Mouse (Mus musculus) forebrain, embryonic 16.5 days (tissue): ENCODE measurements around the gene Adgrl3. TPM values are rescaled to one million over a fixed set of nuclear protein-coding genes. Genes with fewer than 3 reads are reported as not detected.

ENCODE experiments used
- ATAC-seq: fragments of 200-750 bp; cut with Nextera tagmentation; 2 replicates; pipeline ENCODE4 v1.8.0; 2017; ENCODE audit warnings: mild to moderate bottlenecking, moderate library complexity
- H3K27ac ChIP-seq: fragments of 300-500 bp; sonication (generic); 2 replicates; pipeline ENCODE4 v1.5.1; 2014; ENCODE audit warnings: low read length, control low read depth
- H3K27me3 ChIP-seq: fragments of 300-500 bp; sonication (generic); replicated peaks from 2 replicates; pipeline ENCODE4 v1.6.1; 2014; ENCODE audit warnings: low read length; ENCODE audit not compliant: control insufficient read depth, insufficient read depth
- H3K36me3 ChIP-seq: fragments of 300-500 bp; sonication (generic); 2 replicates; pipeline ENCODE4 v1.6.1; 2014; ENCODE audit not compliant: control insufficient read depth, insufficient read depth
- H3K4me1 ChIP-seq: fragments of 300-500 bp; sonication (generic); replicated peaks from 2 replicates; pipeline ENCODE4 v1.6.1; 2014; ENCODE audit warnings: low read length; ENCODE audit not compliant: control insufficient read depth, insufficient read depth
- H3K4me2 ChIP-seq: fragments of 300-500 bp; sonication (generic); 2 replicates; pipeline ENCODE4 v1.6.1; 2014; ENCODE audit warnings: mild to moderate bottlenecking, low read length, control low read depth
- H3K4me3 ChIP-seq: fragments of 300-500 bp; sonication (generic); replicated peaks from 2 replicates; pipeline ENCODE4 v1.5.1; 2014; ENCODE audit warnings: mild to moderate bottlenecking, low read length, control low read depth
- H3K9ac ChIP-seq: fragments of 300-500 bp; sonication (generic); replicated peaks from 2 replicates; pipeline ENCODE4 v1.6.1; 2014; ENCODE audit warnings: low read depth, low read length, control low read depth
- H3K9me3 ChIP-seq: fragments of 300-500 bp; sonication (generic); 2 replicates; pipeline ENCODE4 v1.6.1; 2016; ENCODE audit warnings: low read length; ENCODE audit not compliant: control insufficient read depth
- WGBS: fragments of 180-500 bp; shearing (Covaris S2); extraction: QIAGEN DNeasy Blood & Tissue Kit; methylation state at CpG from one replicate; pipeline ENCODE4 v1.1.7; 2014; 5-methylcytosine and 5-hydroxymethylcytosine counted together
- polyA plus RNA-seq: library from polyadenylated mRNA; unstranded; fragments of >200 nt; fragmentation: Nextera tagmentation; extraction: Ambion mirVana; gene quantifications from 2 replicates; pipeline ENCODE4 v1.2.1, GENCODE M21; 2015

Gene Adgrl3
- polyA plus RNA-seq, 1 experiment from 2014 or later = 63.6 TPM

- no peaks in the 10 kb centered on the region for H3K36me3 ChIP-seq
- no peak overlapping the region for H3K9ac ChIP-seq
- H3K27me3 ChIP-seq = no peaks in the 10 kb centered on the region
- no peak for ATAC-seq
- no peak overlapping the region for H3K4me3 ChIP-seq
- H3K4me2 ChIP-seq = no peak overlapping the region
- 80% methylated on average over 2 of the region's 2 CpGs for WGBS
- no peaks in the 10 kb centered on the region for H3K9me3 ChIP-seq
- H3K27ac ChIP-seq = no peak overlapping the region
- peaks cover 6% of the 10 kb centered on the region for H3K4me1 ChIP-seq
These were observed 68.7 kb downstream of the Adgrl3 start for GRCm38 (mm10) chr5:81088667-81089066.

GRCm38 (mm10) chr5:81094618-81095017 is 74.7 kb downstream of the Adgrl3 start:
- no peak overlapping the region for H3K4me2 ChIP-seq
- no peak for ATAC-seq
- H3K9ac ChIP-seq = no peak overlapping the region
- no peaks in the 10 kb centered on the region for H3K27me3 ChIP-seq
- H3K4me3 ChIP-seq = no peak overlapping the region
- 84% methylated on average over 3 of the region's 3 CpGs for WGBS
- no peaks in the 10 kb centered on the region for H3K9me3 ChIP-seq
- H3K27ac ChIP-seq = no peak overlapping the region
- H3K4me1 ChIP-seq = no peaks in the 10 kb centered on the region
- H3K36me3 ChIP-seq = no peaks in the 10 kb centered on the region

GRCm38 (mm10) chr5:81097131-81097530 is 77.2 kb downstream of the Adgrl3 start:
- Histone ChIP-seq H3K9ac (no peak overlapping the region), H3K36me3 (no peaks in the 10 kb centered on the region), H3K4me1 (no peaks in the 10 kb centered on the region), H3K27me3 (no peaks in the 10 kb centered on the region), H3K27ac (no peak overlapping the region), H3K4me2 (no peak overlapping the region), H3K9me3 (no peaks in the 10 kb centered on the region), H3K4me3 (no peak overlapping the region)
- no peak for ATAC-seq
- WGBS = 90% methylated on average over 4 of the region's 4 CpGs

DNA sequence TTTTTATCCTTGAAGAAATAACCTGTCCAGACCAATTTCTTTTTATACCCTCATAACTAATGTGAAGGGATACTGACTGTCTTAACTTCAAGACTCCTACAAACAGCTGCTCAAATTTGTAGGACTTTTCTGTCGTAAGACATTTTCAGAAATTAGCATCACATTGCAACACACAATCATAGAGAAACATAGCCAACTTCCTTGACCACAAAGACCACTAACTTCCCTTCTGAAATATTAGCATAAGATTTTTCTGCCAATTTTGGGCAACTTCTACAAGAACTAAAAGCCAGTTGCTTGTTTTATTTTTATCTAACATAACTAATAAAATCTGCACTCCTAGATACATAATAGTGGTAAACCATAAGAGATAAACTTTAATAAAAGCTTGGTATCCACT is 87.5 kb downstream of the Adgrl3 start:
- 91% methylated on average over 1 of the region's 1 CpGs for WGBS
- Histone ChIP-seq H3K9ac (no peak overlapping the region), H3K27ac (no peak overlapping the region), H3K9me3 (no peaks in the 10 kb centered on the region), H3K27me3 (no peaks in the 10 kb centered on the region), H3K36me3 (no peaks in the 10 kb centered on the region), H3K4me3 (no peak overlapping the region), H3K4me2 (no peak overlapping the region), H3K4me1 (no peaks in the 10 kb centered on the region)
- ATAC-seq = no peak

DNA sequence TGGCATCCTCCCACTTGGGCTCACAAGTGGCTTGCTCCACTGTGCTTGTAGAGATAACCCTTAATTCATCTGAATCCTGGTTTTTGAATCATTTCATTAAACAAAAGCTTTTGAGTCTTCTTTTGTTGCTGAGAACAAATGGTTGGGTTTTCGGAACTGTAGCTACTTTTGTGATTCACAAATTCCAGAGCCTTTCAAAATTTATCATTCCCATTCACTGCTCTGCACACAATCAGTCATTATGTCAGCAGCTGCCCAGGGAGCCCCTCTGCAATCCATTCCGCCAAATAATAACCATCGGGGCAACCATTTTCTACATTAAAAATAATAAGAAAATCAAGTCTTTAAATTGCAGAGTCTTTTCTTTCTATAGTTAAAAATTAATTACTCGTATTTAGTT is 104.5 kb downstream of the Adgrl3 start:
- 40% methylated on average over 4 of the region's 4 CpGs for WGBS
- Histone ChIP-seq H3K27ac (no peak overlapping the region), H3K9ac (no peak overlapping the region), H3K4me1 (peaks cover 3% of the 10 kb centered on the region; the same call in 1 of the 2 replicates), H3K4me3 (no peak overlapping the region), H3K36me3 (no peaks in the 10 kb centered on the region), H3K9me3 (no peaks in the 10 kb centered on the region), H3K27me3 (no peaks in the 10 kb centered on the region), H3K4me2 (no peak overlapping the region)
- no peak for ATAC-seq

DNA sequence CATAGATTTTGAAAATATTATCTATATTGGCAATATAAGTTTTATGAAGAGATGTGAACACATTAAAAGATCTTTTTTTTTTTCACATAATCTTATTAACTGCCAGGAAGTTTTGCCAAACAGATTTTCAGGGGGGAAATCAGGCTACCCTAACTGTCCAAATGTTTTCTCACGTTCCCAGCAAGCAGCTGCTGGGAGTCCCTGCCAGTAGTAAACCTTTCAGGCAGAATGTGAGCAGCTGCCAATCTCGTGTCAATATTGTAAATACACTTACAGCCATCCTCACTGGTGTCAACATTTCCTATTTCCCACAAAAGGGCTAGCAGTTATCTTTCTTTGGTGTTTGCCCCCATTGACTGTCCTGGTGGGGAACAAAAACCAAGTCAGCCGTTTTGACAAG is 107.7 kb downstream of the Adgrl3 start:
- ATAC-seq = peak; percentile 59; the same call in 1 of the 2 replicates
- 24% methylated on average over 3 of the region's 3 CpGs for WGBS

GRCm38 (mm10) chr5:81136394-81136793 is 116.5 kb downstream of the Adgrl3 start:
- no peak overlapping the region for H3K4me2 ChIP-seq
- ATAC-seq = peak; percentile 77
- H3K36me3 ChIP-seq = no peaks in the 10 kb centered on the region
- H3K4me1 ChIP-seq = no peaks in the 10 kb centered on the region
- H3K4me3 ChIP-seq = no peak overlapping the region
- H3K9ac ChIP-seq = no peak overlapping the region
- H3K9me3 ChIP-seq = no peaks in the 10 kb centered on the region
- WGBS = 54% methylated on average over 1 of the region's 1 CpGs
- no peaks in the 10 kb centered on the region for H3K27me3 ChIP-seq
- no peak overlapping the region for H3K27ac ChIP-seq

More for the DNA sequence above, 107.7 kb downstream of the Adgrl3 start:
- Histone ChIP-seq H3K4me3 (no peak overlapping the region), H3K27ac (no peak overlapping the region), H3K9me3 (no peaks in the 10 kb centered on the region), H3K4me1 (peaks cover 3% of the 10 kb centered on the region; the same call in 1 of the 2 replicates), H3K4me2 (no peak overlapping the region), H3K9ac (no peak overlapping the region), H3K36me3 (no peaks in the 10 kb centered on the region), H3K27me3 (no peaks in the 10 kb centered on the region)

DNA sequence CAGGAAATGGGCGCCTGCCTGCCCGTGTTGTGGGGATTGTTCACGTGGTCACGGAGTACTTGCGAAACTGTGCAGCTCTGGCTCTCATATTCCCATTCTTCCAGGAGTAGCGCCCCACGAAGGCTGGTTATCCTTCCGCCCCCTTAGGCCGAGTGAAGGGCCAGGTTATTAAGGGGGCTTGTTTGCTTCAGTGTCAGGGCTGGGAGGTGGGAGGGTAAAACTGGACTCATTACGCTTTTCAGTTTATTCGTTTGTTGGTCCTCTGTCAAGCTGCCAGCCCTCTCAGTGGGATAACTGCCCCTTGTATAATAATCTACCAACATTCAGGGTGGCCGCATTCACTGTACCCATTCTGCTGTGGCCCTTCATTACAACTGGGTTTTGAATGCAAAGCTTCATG is 135.9 kb downstream of the Adgrl3 start:
- Histone ChIP-seq H3K4me1 (peaks cover 10% of the 10 kb centered on the region), H3K27ac (no peak overlapping the region), H3K27me3 (no peaks in the 10 kb centered on the region), H3K4me3 (no peak overlapping the region), H3K36me3 (no peaks in the 10 kb centered on the region), H3K9ac (no peak overlapping the region), H3K4me2 (peak overlapping the region; percentile 34; the same call in 1 of the 2 replicates), H3K9me3 (no peaks in the 10 kb centered on the region)
- ATAC-seq = peak; percentile 72
- 9% methylated on average over 12 of the region's 12 CpGs for WGBS

DNA sequence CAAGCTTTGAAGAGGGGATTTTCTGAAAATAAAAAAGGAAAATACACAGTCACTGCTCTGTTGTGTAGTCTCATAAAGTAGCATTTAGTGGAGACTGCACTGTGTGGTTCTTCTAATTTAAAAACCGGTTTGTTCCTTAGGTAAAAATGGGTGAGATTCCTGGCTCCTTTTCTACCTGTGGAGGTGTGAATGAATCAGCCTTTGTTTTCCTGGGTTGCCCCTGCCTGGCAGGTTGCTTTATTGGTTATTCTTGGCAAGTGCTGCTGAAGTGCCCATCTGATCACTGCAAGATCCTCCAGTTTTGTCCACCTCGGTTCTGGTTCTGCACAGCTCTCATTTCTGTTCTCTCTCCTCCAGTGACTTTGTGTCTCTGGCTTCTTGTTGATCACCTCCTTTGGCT is 136.3 kb downstream of the Adgrl3 start:
- no peak overlapping the region for H3K9ac ChIP-seq
- no peaks in the 10 kb centered on the region for H3K9me3 ChIP-seq
- peaks cover 10% of the 10 kb centered on the region for H3K4me1 ChIP-seq
- H3K36me3 ChIP-seq = no peaks in the 10 kb centered on the region
- 4% methylated on average over 2 of the region's 2 CpGs for WGBS
- peak; percentile 18; the same call in 1 of the 2 replicates for ATAC-seq
- H3K27me3 ChIP-seq = no peaks in the 10 kb centered on the region
- no peak overlapping the region for H3K4me3 ChIP-seq
- H3K4me2 ChIP-seq = no peak overlapping the region
- H3K27ac ChIP-seq = no peak overlapping the region

GRCm38 (mm10) chr5:81156796-81157195 is 136.9 kb downstream of the Adgrl3 start:
- Histone ChIP-seq H3K36me3 (no peaks in the 10 kb centered on the region), H3K27ac (no peak overlapping the region), H3K27me3 (no peaks in the 10 kb centered on the region), H3K4me2 (no peak overlapping the region), H3K4me3 (no peak overlapping the region), H3K9me3 (no peaks in the 10 kb centered on the region), H3K9ac (no peak overlapping the region), H3K4me1 (peaks cover 10% of the 10 kb centered on the region)
- 20% methylated on average over 5 of the region's 5 CpGs for WGBS
- ATAC-seq = 0 out of 2 replicates have a peak, but pooled peaks have one; percentile 27
